Mouse (Mus musculus): Measurements from ENCODE around the gene BC005537.
"Not testable (repeated sequence)": the region's sequence is repeated elsewhere in the genome, so short reads cannot be mapped to it uniquely, and the experiment has no call there.

DNA sequence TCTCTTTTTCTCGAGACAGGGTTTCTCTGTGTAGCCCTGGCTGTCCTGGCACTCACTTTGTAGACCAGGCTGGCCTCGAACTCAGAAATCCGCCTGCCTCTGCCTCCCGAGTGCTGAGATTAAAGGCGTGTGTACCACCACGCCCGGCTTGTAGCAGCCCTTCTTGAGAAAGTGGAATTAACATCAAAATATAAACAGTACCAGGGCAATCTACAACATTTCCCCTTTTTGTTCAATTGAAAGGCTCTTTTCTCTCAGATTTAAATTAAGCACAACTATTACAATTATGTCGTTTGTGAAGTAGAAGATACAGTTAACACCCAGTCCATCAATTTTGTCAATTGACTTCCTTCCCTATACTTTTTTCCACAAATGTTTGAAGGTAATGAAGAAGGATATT is 36.3 kb downstream of the BC005537 start:
- not testable (repeated sequence) for TF ChIP-seq POLR2A (IDR thresholded peaks at IDR 0.05; ENCODE audit: insufficient read length, low read depth); MAX (IDR thresholded peaks at IDR 0.05; ENCODE audit: low read depth); MYOD1 (IDR thresholded peaks at IDR 0.05; ENCODE audit: control insufficient read depth in 1 of 3, insufficient read length in 2 of 3, low read depth in 2 of 3); REST (IDR thresholded peaks at IDR 0.05; ENCODE audit: insufficient read depth, insufficient read length)

Measured in myocyte (in vitro differentiated cells).